Comparison of ENCODE assay signal across 20 mouse cellular contexts in the genomic region with DNA sequence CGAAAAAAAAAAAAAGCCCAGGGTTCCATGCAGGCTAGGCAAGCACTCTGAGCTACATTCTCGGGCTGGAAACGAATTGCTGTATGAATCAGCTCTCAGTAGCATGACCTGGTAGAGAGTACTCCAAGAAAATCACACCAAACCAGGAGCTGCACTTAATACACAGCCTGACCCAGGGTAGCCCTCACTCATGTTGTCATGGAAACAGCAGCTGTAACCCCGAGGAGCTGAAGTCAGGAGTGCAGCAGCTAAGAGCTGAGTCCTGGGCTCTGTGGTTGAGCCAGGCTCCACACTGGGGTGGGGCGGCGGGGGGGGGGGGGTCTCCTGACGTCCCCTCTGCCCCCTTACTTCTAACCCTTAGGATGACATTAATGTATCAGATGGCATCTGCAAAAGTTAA. TPM values are rescaled to one million over a fixed set of nuclear protein-coding genes. Genes with fewer than 3 reads are reported as not detected.
DNase-seq lines count a peak whose midpoint lies in the region; ATAC-seq and TF ChIP-seq lines count a peak whose summit lies in the region.
"Had no signal": no experiment of that assay in that cellular context is flagged by ENCODE, and none has a peak within 500 bp of the region (broad histone marks: within the 10 kb centered on the region; RNA-seq: fewer than 3 reads in every experiment).

No protein-coding gene starts in this region.

- peaks cover 32% of the 10 kb centered on the region for H3K4me1 ChIP-seq in hindbrain, embryonic 13.5 days (replicated peaks)
- 0 out of 2 replicates have a peak, but pooled peaks cover 2% of the 10 kb centered on the region for H3K4me1 ChIP-seq in hindbrain, embryonic 11.5 days (replicated peaks; ENCODE audit: control insufficient read depth, insufficient read depth, low read length)
- peaks cover 13% of the 10 kb centered on the region for H3K4me1 ChIP-seq in midbrain, embryonic 12.5 days
- H3K4me1 ChIP-seq in midbrain, embryonic 10.5 days, result peaks cover 35% of the 10 kb centered on the region

- no peak overlapping the region for H3K4me2 ChIP-seq in hindbrain, embryonic 13.5 days
- no peak overlapping the region for H3K4me2 ChIP-seq in hindbrain, embryonic 11.5 days (replicated peaks; ENCODE audit: low read depth, low read length)
- no peak overlapping the region for H3K4me2 ChIP-seq in midbrain, embryonic 12.5 days (replicated peaks)
- H3K4me2 ChIP-seq: embryonic facial prominence, embryonic 15.5 days; limb, embryonic 13.5 days; liver, embryonic 13.5 days; neural tube, embryonic 13.5 days had no signal

- peaks cover 19% of the 10 kb centered on the region for H3K36me3 ChIP-seq in hindbrain, embryonic 13.5 days
- 0 out of 2 replicates have a peak, but pooled peaks cover 2% of the 10 kb centered on the region for H3K36me3 ChIP-seq in hindbrain, embryonic 11.5 days (ENCODE audit: control insufficient read depth, insufficient read depth, low read length)
- peaks cover 17% of the 10 kb centered on the region for H3K36me3 ChIP-seq in midbrain, embryonic 12.5 days
- peaks cover 29% of the 10 kb centered on the region for H3K36me3 ChIP-seq in midbrain, embryonic 10.5 days

- no peak for ATAC-seq in hindbrain, embryonic 13.5 days (ENCODE audit: low FRiP score)
- ATAC-seq in hindbrain, embryonic 11.5 days (ENCODE audit: low FRiP score), result no peak
- no peak for ATAC-seq in midbrain, embryonic 12.5 days (ENCODE audit: low FRiP score, low read depth)

- TF ChIP-seq POLR2A in brain, embryonic 14.5 days (IDR thresholded peaks at IDR 0.05; ENCODE audit: borderline replicate concordance, extremely low read depth, insufficient read depth, insufficient read length, poor library complexity, severe bottlenecking), result no peak

- no peaks in the 10 kb centered on the region for H3K9me3 ChIP-seq in hindbrain, embryonic 13.5 days
- H3K9me3 ChIP-seq in hindbrain, embryonic 11.5 days (ENCODE audit: control insufficient read depth, low read length), result no peaks in the 10 kb centered on the region
- no peaks in the 10 kb centered on the region for H3K9me3 ChIP-seq in midbrain, embryonic 12.5 days
- no peaks in the 10 kb centered on the region for H3K9me3 ChIP-seq in midbrain, embryonic 10.5 days (replicated peaks)
- H3K9me3 ChIP-seq: embryonic facial prominence, embryonic 15.5 days; heart, embryonic 10.5 days; limb, embryonic 13.5 days; liver, embryonic 13.5 days; megakaryocyte, embryonic 14.5 days; neural tube, embryonic 13.5 days had no signal

- DNase-seq in hindbrain, embryonic 11.5 days (ENCODE audit: low spot score), result no peak
- DNase-seq in midbrain, embryonic 10.5 days (ENCODE audit: low spot score), result no peak
- DNase-seq in brain, embryonic 14.5 days (ENCODE audit: low read depth), result peak; percentile 38
- DNase-seq in retina, embryonic 14.5 days (ENCODE audit: low spot score), result peak; percentile 53
- no peak for DNase-seq in thymus, adult 18-20 months
- DNase-seq: cerebellum, adult 11 months; cerebellum, adult 9-11 months; kidney, adult 18-20 months; layer of hippocampus, adult 9-11 months; liver, embryonic 13.5 days; lung, adult 2 months had no signal

- 60% methylated on average over 7 of the region's 7 CpGs for WGBS in hindbrain, embryonic 13.5 days
- 57% methylated on average over 7 of the region's 7 CpGs for WGBS in hindbrain, embryonic 11.5 days
- 54% methylated on average over 6 of the region's 7 CpGs for WGBS in midbrain, embryonic 12.5 days
- WGBS in midbrain, embryonic 10.5 days, result 55% methylated on average over 7 of the region's 7 CpGs

- no peak for TF ChIP-seq CTCF in brain, embryonic 14.5 days (IDR thresholded peaks at IDR 0.05; ENCODE audit: borderline replicate concordance, extremely low read depth, insufficient read depth, insufficient read length)

- no peak overlapping the region for H3K27ac ChIP-seq in hindbrain, embryonic 13.5 days
- no peak overlapping the region for H3K27ac ChIP-seq in hindbrain, embryonic 11.5 days (ENCODE audit: low read depth, low read length)
- 0 out of 2 replicates have a peak overlapping the region, but pooled peaks have one; percentile 20 for H3K27ac ChIP-seq in midbrain, embryonic 12.5 days (replicated peaks)
- H3K27ac ChIP-seq in midbrain, embryonic 10.5 days (replicated peaks), result no peak overlapping the region
- H3K27ac ChIP-seq: embryonic facial prominence, embryonic 15.5 days; heart, embryonic 10.5 days; limb, embryonic 13.5 days; liver, embryonic 13.5 days; neural tube, embryonic 13.5 days; stomach, postnatal 0 days had no signal

- no peak overlapping the region for H3K4me3 ChIP-seq in hindbrain, embryonic 13.5 days
- no peak overlapping the region for H3K4me3 ChIP-seq in hindbrain, embryonic 11.5 days (ENCODE audit: low read depth, low read length)
- H3K4me3 ChIP-seq in midbrain, embryonic 12.5 days, result no peak overlapping the region
- H3K4me3 ChIP-seq in midbrain, embryonic 10.5 days, result no peak overlapping the region
- H3K4me3 ChIP-seq: embryonic facial prominence, embryonic 15.5 days; heart, embryonic 10.5 days; limb, embryonic 13.5 days; liver, embryonic 13.5 days; megakaryocyte, embryonic 14.5 days; myocyte; neural tube, embryonic 13.5 days had no signal

- H3K27me3 ChIP-seq in hindbrain, embryonic 13.5 days, result no peaks in the 10 kb centered on the region
- no peaks in the 10 kb centered on the region for H3K27me3 ChIP-seq in hindbrain, embryonic 11.5 days (ENCODE audit: control insufficient read depth, insufficient read depth, low read length)
- H3K27me3 ChIP-seq in midbrain, embryonic 12.5 days, result no peaks in the 10 kb centered on the region
- H3K27me3 ChIP-seq in midbrain, embryonic 10.5 days (ENCODE audit: low read depth, poor library complexity, severe bottlenecking), result no peaks in the 10 kb centered on the region
- H3K27me3 ChIP-seq: embryonic facial prominence, embryonic 15.5 days; limb, embryonic 13.5 days; neural tube, embryonic 13.5 days had no signal

- peak overlapping the region; percentile 46; the same call in 1 of the 2 replicates for H3K9ac ChIP-seq in hindbrain, embryonic 13.5 days
- H3K9ac ChIP-seq in hindbrain, embryonic 11.5 days (ENCODE audit: low read depth, low read length), result no peak overlapping the region
- no peak overlapping the region for H3K9ac ChIP-seq in midbrain, embryonic 12.5 days (replicated peaks)
- H3K9ac ChIP-seq: embryonic facial prominence, embryonic 15.5 days; limb, embryonic 13.5 days; liver, embryonic 13.5 days; neural tube, embryonic 13.5 days had no signal

RNA-seq across cellular contexts. Expression of a gene that starts 10.4 kb away (rescaled TPM):
- polyA plus RNA-seq in hindbrain, embryonic 13.5 days (2015; fragmentation: Nextera tagmentation; extraction: Ambion mirVana), result 13.1 and 13.9 TPM in 2 replicates
- 8.6 and 8.8 TPM in 2 replicates for polyA plus RNA-seq in hindbrain, embryonic 11.5 days (2014; fragmentation: Nextera tagmentation; extraction: Ambion mirVana)
- 17.5 and 17.7 TPM in 2 replicates for polyA plus RNA-seq in midbrain, embryonic 12.5 days (2016; fragmentation: Nextera tagmentation; extraction: Ambion mirVana)
- 14.1 and 17.1 TPM in 2 replicates for polyA plus RNA-seq in midbrain, embryonic 10.5 days (2016; fragmentation: Nextera tagmentation; extraction: Ambion mirVana)
- polyA plus RNA-seq in brain, embryonic 14.5 days (2012; rRNA removed), result 43.2 and 47.0 TPM in 2 replicates

RNA-seq across cellular contexts. Expression of a gene that starts 18.6 kb away (rescaled TPM):
- 23.8 and 25.2 TPM in 2 replicates for polyA plus RNA-seq in hindbrain, embryonic 13.5 days (2015; fragmentation: Nextera tagmentation; extraction: Ambion mirVana)
- polyA plus RNA-seq in hindbrain, embryonic 11.5 days (2014; fragmentation: Nextera tagmentation; extraction: Ambion mirVana), result 1.3 TPM in 2 replicates
- 6.2 and 7.5 TPM in 2 replicates for polyA plus RNA-seq in midbrain, embryonic 12.5 days (2016; fragmentation: Nextera tagmentation; extraction: Ambion mirVana)
- 0.39 and 0.97 TPM in 2 replicates for polyA plus RNA-seq in midbrain, embryonic 10.5 days (2016; fragmentation: Nextera tagmentation; extraction: Ambion mirVana)
- polyA plus RNA-seq in brain, embryonic 14.5 days (2012; rRNA removed), result 19.5 and 32.8 TPM in 2 replicates

RNA-seq across cellular contexts. Expression of a gene that starts 38.6 kb away (rescaled TPM):
- polyA plus RNA-seq in hindbrain, embryonic 13.5 days (2015; fragmentation: Nextera tagmentation; extraction: Ambion mirVana), result 21.4 and 22.1 TPM in 2 replicates
- 7.4 and 7.5 TPM in 2 replicates for polyA plus RNA-seq in hindbrain, embryonic 11.5 days (2014; fragmentation: Nextera tagmentation; extraction: Ambion mirVana)
- polyA plus RNA-seq in midbrain, embryonic 12.5 days (2016; fragmentation: Nextera tagmentation; extraction: Ambion mirVana), result 8.1 and 9.9 TPM in 2 replicates
- polyA plus RNA-seq in midbrain, embryonic 10.5 days (2016; fragmentation: Nextera tagmentation; extraction: Ambion mirVana), result 0.99 and 2.1 TPM in 2 replicates
- 80.5 and 110 TPM in 2 replicates for polyA plus RNA-seq in brain, embryonic 14.5 days (2012; rRNA removed)

RNA-seq across cellular contexts. Expression of a gene that starts 42.9 kb away (rescaled TPM):
- polyA plus RNA-seq in hindbrain, embryonic 13.5 days (2015; fragmentation: Nextera tagmentation; extraction: Ambion mirVana), result 87.8 and 95.3 TPM in 2 replicates
- 58.1 and 60.0 TPM in 2 replicates for polyA plus RNA-seq in hindbrain, embryonic 11.5 days (2014; fragmentation: Nextera tagmentation; extraction: Ambion mirVana)
- polyA plus RNA-seq in midbrain, embryonic 12.5 days (2016; fragmentation: Nextera tagmentation; extraction: Ambion mirVana), result 87.0 and 96.9 TPM in 2 replicates
- 73.8 and 93.8 TPM in 2 replicates for polyA plus RNA-seq in midbrain, embryonic 10.5 days (2016; fragmentation: Nextera tagmentation; extraction: Ambion mirVana)
- 55.5 and 60.1 TPM in 2 replicates for polyA plus RNA-seq in brain, embryonic 14.5 days (2012; rRNA removed)

Comparison
In these comparisons a context has a peak if more than half of its experiments do, and no peak if none do; other contexts are left out.
1. DNase-seq: peak in brain, embryonic 14.5 days (single experiment) and retina, embryonic 14.5 days (single experiment); none in hindbrain, embryonic 11.5 days (single experiment), midbrain, embryonic 10.5 days (single experiment) and thymus, adult 18-20 months (0 of 2).